Mouse (Mus musculus): ENCODE results near the gene Nfatc2. TPM values are rescaled to one million over a fixed set of nuclear protein-coding genes. Genes with fewer than 3 reads are reported as not detected.

Nfatc2 gene
- polyA plus RNA-seq, 1 experiment from 2014 or later = 3.3 TPM

- Histone ChIP-seq H3K36me3 (ENCODE audit: control insufficient read depth, insufficient read depth, low read length) (no peaks in the 10 kb centered on the region), H3K9me3 (replicated peaks; ENCODE audit: control insufficient read depth, low read length) (no peaks in the 10 kb centered on the region), H3K27me3 (ENCODE audit: control insufficient read depth, insufficient read depth, low read length) (no peaks in the 10 kb centered on the region), H3K9ac (ENCODE audit: low read length) (no peak overlapping the region), H3K27ac (ENCODE audit: low read length) (no peak overlapping the region), H3K4me1 (ENCODE audit: control insufficient read depth, insufficient read depth, low read length) (no peaks in the 10 kb centered on the region; the same call in 1 of the 2 replicates), H3K4me3 (replicated peaks; ENCODE audit: low read length) (no peak overlapping the region), H3K4me2 (ENCODE audit: low read depth, low read length) (no peak overlapping the region)
- ATAC-seq (ENCODE audit: insufficient read depth, low FRiP score) = peak; percentile 73
- WGBS = 22% methylated on average over 8 of the region's 8 CpGs
Observed at GRCm38 (mm10) chr2:168628787-168629186, 27.3 kb upstream of the Nfatc2 start.

GRCm38 (mm10) chr2:168627829-168628770 is 26.6 kb upstream of the Nfatc2 start:
- no peak overlapping the region for H3K4me3 ChIP-seq (replicated peaks; ENCODE audit: low read length)
- no peak overlapping the region for H3K27ac ChIP-seq (ENCODE audit: low read length)
- H3K4me2 ChIP-seq (ENCODE audit: low read depth, low read length) = no peak overlapping the region
- no peak for ATAC-seq (ENCODE audit: insufficient read depth, low FRiP score)
- no peaks in the 10 kb centered on the region for H3K36me3 ChIP-seq (ENCODE audit: control insufficient read depth, insufficient read depth, low read length)
- H3K9ac ChIP-seq (ENCODE audit: low read length) = no peak overlapping the region
- no peaks in the 10 kb centered on the region for H3K9me3 ChIP-seq (replicated peaks; ENCODE audit: control insufficient read depth, low read length)
- WGBS = 61% methylated on average over 20 of the region's 20 CpGs
- H3K27me3 ChIP-seq (ENCODE audit: control insufficient read depth, insufficient read depth, low read length) = no peaks in the 10 kb centered on the region
- no peaks in the 10 kb centered on the region for H3K4me1 ChIP-seq (ENCODE audit: control insufficient read depth, insufficient read depth, low read length)

- Histone ChIP-seq H3K27me3 (ENCODE audit: control insufficient read depth, insufficient read depth, low read length) (no peaks in the 10 kb centered on the region), H3K27ac (ENCODE audit: low read length) (no peak overlapping the region), H3K9ac (ENCODE audit: low read length) (no peak overlapping the region), H3K9me3 (replicated peaks; ENCODE audit: control insufficient read depth, low read length) (no peaks in the 10 kb centered on the region), H3K4me3 (replicated peaks; ENCODE audit: low read length) (no peak overlapping the region), H3K4me2 (ENCODE audit: low read depth, low read length) (no peak overlapping the region), H3K36me3 (ENCODE audit: control insufficient read depth, insufficient read depth, low read length) (no peaks in the 10 kb centered on the region), H3K4me1 (ENCODE audit: control insufficient read depth, insufficient read depth, low read length) (no peaks in the 10 kb centered on the region)
- no peak for ATAC-seq (ENCODE audit: insufficient read depth, low FRiP score)
- WGBS = 71% methylated on average over 9 of the region's 9 CpGs
Observed at GRCm38 (mm10) chr2:168626385-168626784, 24.9 kb upstream of the Nfatc2 start.

GRCm38 (mm10) chr2:168625091-168625490 is 23.6 kb upstream of the Nfatc2 start:
- H3K9ac ChIP-seq (ENCODE audit: low read length) = no peak overlapping the region
- H3K27ac ChIP-seq (ENCODE audit: low read length) = no peak overlapping the region
- no peak for ATAC-seq (ENCODE audit: insufficient read depth, low FRiP score)
- 54% methylated on average over 4 of the region's 4 CpGs for WGBS
- H3K9me3 ChIP-seq (replicated peaks; ENCODE audit: control insufficient read depth, low read length) = no peaks in the 10 kb centered on the region
- no peak overlapping the region for H3K4me3 ChIP-seq (replicated peaks; ENCODE audit: low read length)
- no peak overlapping the region for H3K4me2 ChIP-seq (ENCODE audit: low read depth, low read length)
- no peaks in the 10 kb centered on the region for H3K4me1 ChIP-seq (ENCODE audit: control insufficient read depth, insufficient read depth, low read length)
- H3K27me3 ChIP-seq (ENCODE audit: control insufficient read depth, insufficient read depth, low read length) = no peaks in the 10 kb centered on the region
- no peaks in the 10 kb centered on the region for H3K36me3 ChIP-seq (ENCODE audit: control insufficient read depth, insufficient read depth, low read length)

GRCm38 (mm10) chr2:168621111-168621802 is 19.8 kb upstream of the Nfatc2 start:
- H3K4me3 ChIP-seq (replicated peaks; ENCODE audit: low read length) = no peak overlapping the region
- H3K9ac ChIP-seq (ENCODE audit: low read length) = no peak overlapping the region
- no peak overlapping the region for H3K4me2 ChIP-seq (ENCODE audit: low read depth, low read length)
- WGBS = 79% methylated on average over 11 of the region's 11 CpGs
- no peaks in the 10 kb centered on the region for H3K4me1 ChIP-seq (ENCODE audit: control insufficient read depth, insufficient read depth, low read length)
- no peaks in the 10 kb centered on the region for H3K27me3 ChIP-seq (ENCODE audit: control insufficient read depth, insufficient read depth, low read length)
- H3K27ac ChIP-seq (ENCODE audit: low read length) = no peak overlapping the region
- H3K36me3 ChIP-seq (ENCODE audit: control insufficient read depth, insufficient read depth, low read length) = no peaks in the 10 kb centered on the region
- no peak for ATAC-seq (ENCODE audit: insufficient read depth, low FRiP score)
- no peaks in the 10 kb centered on the region for H3K9me3 ChIP-seq (replicated peaks; ENCODE audit: control insufficient read depth, low read length)

GRCm38 (mm10) chr2:168618205-168618717 is 16.8 kb upstream of the Nfatc2 start:
- H3K36me3 ChIP-seq (ENCODE audit: control insufficient read depth, insufficient read depth, low read length) = no peaks in the 10 kb centered on the region
- H3K4me2 ChIP-seq (ENCODE audit: low read depth, low read length) = no peak overlapping the region
- ATAC-seq (ENCODE audit: insufficient read depth, low FRiP score) = no peak
- H3K4me3 ChIP-seq (replicated peaks; ENCODE audit: low read length) = no peak overlapping the region
- 55% methylated on average over 15 of the region's 15 CpGs for WGBS
- H3K27me3 ChIP-seq (ENCODE audit: control insufficient read depth, insufficient read depth, low read length) = no peaks in the 10 kb centered on the region
- no peaks in the 10 kb centered on the region for H3K9me3 ChIP-seq (replicated peaks; ENCODE audit: control insufficient read depth, low read length)
- H3K4me1 ChIP-seq (ENCODE audit: control insufficient read depth, insufficient read depth, low read length) = peaks cover 20% of the 10 kb centered on the region
- H3K9ac ChIP-seq (ENCODE audit: low read length) = no peak overlapping the region
- no peak overlapping the region for H3K27ac ChIP-seq (ENCODE audit: low read length)

- WGBS = 76% methylated on average over 3 of the region's 3 CpGs
- no peak overlapping the region for H3K27ac ChIP-seq (ENCODE audit: low read length)
- no peak for ATAC-seq (ENCODE audit: insufficient read depth, low FRiP score)
- H3K4me2 ChIP-seq (ENCODE audit: low read depth, low read length) = no peak overlapping the region
- H3K9me3 ChIP-seq (replicated peaks; ENCODE audit: control insufficient read depth, low read length) = no peaks in the 10 kb centered on the region
- peaks cover 20% of the 10 kb centered on the region for H3K4me1 ChIP-seq (ENCODE audit: control insufficient read depth, insufficient read depth, low read length)
- no peak overlapping the region for H3K4me3 ChIP-seq (replicated peaks; ENCODE audit: low read length)
- H3K36me3 ChIP-seq (ENCODE audit: control insufficient read depth, insufficient read depth, low read length) = no peaks in the 10 kb centered on the region
- no peaks in the 10 kb centered on the region for H3K27me3 ChIP-seq (ENCODE audit: control insufficient read depth, insufficient read depth, low read length)
- H3K9ac ChIP-seq (ENCODE audit: low read length) = peak overlapping the region; percentile 26; the same call in 1 of the 2 replicates
Observed at GRCm38 (mm10) chr2:168615160-168615559, 13.7 kb upstream of the Nfatc2 start.

GRCm38 (mm10) chr2:168614170-168614872 is 12.9 kb upstream of the Nfatc2 start:
- Histone ChIP-seq H3K36me3 (ENCODE audit: control insufficient read depth, insufficient read depth, low read length) (no peaks in the 10 kb centered on the region), H3K27me3 (ENCODE audit: control insufficient read depth, insufficient read depth, low read length) (no peaks in the 10 kb centered on the region), H3K4me1 (ENCODE audit: control insufficient read depth, insufficient read depth, low read length) (peaks cover 23% of the 10 kb centered on the region), H3K9ac (ENCODE audit: low read length) (no peak overlapping the region), H3K27ac (ENCODE audit: low read length) (no peak overlapping the region), H3K4me2 (ENCODE audit: low read depth, low read length) (no peak overlapping the region), H3K9me3 (replicated peaks; ENCODE audit: control insufficient read depth, low read length) (no peaks in the 10 kb centered on the region), H3K4me3 (replicated peaks; ENCODE audit: low read length) (no peak overlapping the region)
- peak; percentile 31; the same call in 1 of the 2 replicates for ATAC-seq (ENCODE audit: insufficient read depth, low FRiP score)
- 66% methylated on average over 18 of the region's 18 CpGs for WGBS
